Mouse (Mus musculus): ENCODE data around the gene Hnrnpm.
"Not testable (repeated sequence)": the region's sequence is repeated elsewhere in the genome, so short reads cannot be mapped to it uniquely, and the experiment has no call there.

GRCm38 (mm10) chr17:33613726-33614125 lies 72.9 kb downstream of the Hnrnpm start:
- not testable (repeated sequence) for TF ChIP-seq CTCF (conservative IDR thresholded peaks at IDR 0.05; ENCODE audit: insufficient read depth, insufficient read length, low read depth, low read length); POLR2A (IDR thresholded peaks at IDR 0.05; ENCODE audit: low read depth, low read length)
